Mouse (Mus musculus) ES-E14 (cell line): Measurements from ENCODE around the gene Fam222a. TPM values are rescaled to one million over a fixed set of nuclear protein-coding genes. Genes with fewer than 3 reads are reported as not detected.
A peak's percentile ranks its signal among the peaks of the same experiment; 100 is the strongest.

Source experiments
- DNase-seq: peaks from one replicate; pipeline ENCODE4 v3.0.0-alpha.2; 2013; ENCODE audit warnings: low read depth, low spot score
- H3K27ac ChIP-seq: 2 replicates; pipeline ENCODE4 v1.5.1; 2012; ENCODE audit warnings: low read depth, mild to moderate bottlenecking, low read length, moderate library complexity, mixed read lengths; ENCODE audit not compliant: poor library complexity, insufficient read depth, severe bottlenecking
- H3K36me3 ChIP-seq: 2 replicates; pipeline ENCODE4 v1.6.1; 2012; ENCODE audit warnings: mild to moderate bottlenecking, low read length, moderate library complexity, mixed read lengths; ENCODE audit not compliant: control insufficient read depth, poor library complexity, insufficient read depth, severe bottlenecking
- H3K4me1 ChIP-seq, 2 experiments: fragments of 150-350 bp in 1 of 2; sonication (generic) in 1 of 2; 2 replicates each; pipeline ENCODE4 v1.6.1; 2012; ENCODE audit warnings: low read length in 2 of 2, mild to moderate bottlenecking in 1 of 2, mixed read lengths in 1 of 2; ENCODE audit not compliant: control insufficient read depth in 2 of 2, insufficient read depth in 2 of 2, poor library complexity in 1 of 2
- H3K4me3 ChIP-seq, 2 experiments: fragments of 150-350 bp in 1 of 2; sonication (generic) in 1 of 2; 2 replicates each; pipeline ENCODE4 v1.5.1; 2012; ENCODE audit warnings: low read length in 2 of 2, low read depth in 1 of 2, mild to moderate bottlenecking in 1 of 2, mixed read lengths in 1 of 2; ENCODE audit not compliant: insufficient read depth in 1 of 2, poor library complexity in 1 of 2, severe bottlenecking in 1 of 2
- H3K9ac ChIP-seq: 2 replicates; pipeline ENCODE4 v1.6.1; 2012; ENCODE audit warnings: low read depth, mild to moderate bottlenecking, low read length, mixed read lengths; ENCODE audit not compliant: poor library complexity, insufficient read depth, severe bottlenecking
- H3K9me3 ChIP-seq: fragments of 150-350 bp; sonication (generic); 2 replicates; pipeline ENCODE4 v1.6.1; 2012; ENCODE audit warnings: low read depth, mild to moderate bottlenecking, low read length; ENCODE audit not compliant: control insufficient read depth, insufficient read depth
- CHD2 ChIP-seq: IDR thresholded peaks from 2 replicates; pipeline ENCODE4 v1.6.1; 2014; ENCODE audit warnings: mild to moderate bottlenecking, low read depth, low read length, inconsistent platforms
- HCFC1 ChIP-seq: IDR thresholded peaks from 2 replicates; pipeline ENCODE4 v1.6.1; 2012; ENCODE audit warnings: low read length, inconsistent platforms, borderline replicate concordance; ENCODE audit not compliant: insufficient read depth
- MAFK ChIP-seq: IDR thresholded peaks from 2 replicates; pipeline ENCODE4 v1.6.1; 2014; ENCODE audit warnings: mild to moderate bottlenecking, low read depth, low read length, inconsistent platforms; ENCODE audit not compliant: insufficient read depth
- ZC3H11A ChIP-seq: IDR thresholded peaks from 2 replicates; pipeline ENCODE4 v1.6.1; 2012; ENCODE audit warnings: low read depth, mild to moderate bottlenecking, inconsistent platforms, low read length, borderline replicate concordance
- ZNF384 ChIP-seq: IDR thresholded peaks from 2 replicates; pipeline ENCODE4 v1.6.1; 2012; ENCODE audit warnings: low read depth, low read length, inconsistent platforms
- in situ Hi-C, 2 experiments: fragments of 600-800 bp; cut with MboI; formaldehyde crosslinking; loops; one replicate each; pipeline ENCODE4 v1.15.1; 2025; ENCODE audit warnings: low sequenced_read_pairs in 2 of 2, inconsistent platforms in 1 of 2; ENCODE audit not compliant: unreplicated experiment in 2 of 2
- total RNA-seq: library from RNA; depleted of rRNA; stranded (reverse); fragments of 300-350 nt; gene quantifications from 2 replicates; pipeline ENCODE4 v1.2.3, GENCODE M21; 2012

Gene Fam222a
- total RNA-seq, 1 experiment: 1.2 TPM

- peak overlapping the region; percentile 52 for H3K4me3 ChIP-seq
- in situ Hi-C loops: no loop called here
- peaks cover 0 to 22% of the 10 kb centered on the region in 2 experiments; a peak in 2 of 4 replicates for H3K4me1 ChIP-seq
These were observed 44.3 kb downstream of the Fam222a start for GRCm38 (mm10) chr5:114611968-114612608.

DNA sequence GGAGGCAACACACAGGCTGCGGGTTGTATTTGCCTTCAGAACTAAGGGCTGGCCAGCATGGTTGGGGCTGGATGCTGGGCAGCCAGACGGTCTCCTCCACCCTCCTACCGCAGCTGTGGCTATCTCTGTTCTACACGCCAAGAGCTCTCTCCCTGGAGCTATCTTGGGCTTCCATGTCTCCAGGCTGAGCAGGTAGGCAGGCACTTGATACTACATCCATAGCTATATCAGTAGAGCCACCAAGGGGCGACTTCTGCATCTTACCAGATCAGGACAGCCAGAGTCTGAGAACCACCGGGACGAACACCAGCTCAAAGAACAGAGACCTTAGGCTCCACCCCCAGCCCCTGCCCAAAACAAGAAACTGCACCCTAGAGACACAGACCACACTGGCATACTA is 47.0 kb downstream of the Fam222a start:
- Histone ChIP-seq H3K4me3 (no peak overlapping the region), H3K4me1 (peaks cover 0 to 30% of the 10 kb centered on the region in 2 experiments; a peak in 2 of 4 replicates), H3K9ac (no peak overlapping the region), H3K27ac (no peak overlapping the region), H3K36me3 (no peaks in the 10 kb centered on the region), H3K9me3 (no peaks in the 10 kb centered on the region)
- no peak for DNase-seq
- TF ChIP-seq HCFC1 (no peak), CHD2 (no peak), ZNF384 (no peak), ZC3H11A (no peak), MAFK (no peak)
- in situ Hi-C loops: no loop called here

More at GRCm38 (mm10) chr5:114611968-114612608, 44.3 kb downstream of the Fam222a start:
- no peaks in the 10 kb centered on the region for H3K9me3 ChIP-seq
- no peaks in the 10 kb centered on the region for H3K36me3 ChIP-seq
- H3K9ac ChIP-seq: 0 out of 2 replicates have a peak overlapping the region, but pooled peaks have one; percentile 27
- DNase-seq: peak; percentile 66
- TF ChIP-seq ZC3H11A (no peak), ZNF384 (no peak), MAFK (no peak), CHD2 (no peak), HCFC1 (no peak)
- no peak overlapping the region for H3K27ac ChIP-seq

- no peaks in the 10 kb centered on the region for H3K36me3 ChIP-seq
- TF ChIP-seq HCFC1 (no peak), MAFK (no peak), ZNF384 (no peak), CHD2 (no peak), ZC3H11A (no peak)
These were observed 48.7 kb downstream of the Fam222a start for GRCm38 (mm10) chr5:114616336-114617061.

DNA sequence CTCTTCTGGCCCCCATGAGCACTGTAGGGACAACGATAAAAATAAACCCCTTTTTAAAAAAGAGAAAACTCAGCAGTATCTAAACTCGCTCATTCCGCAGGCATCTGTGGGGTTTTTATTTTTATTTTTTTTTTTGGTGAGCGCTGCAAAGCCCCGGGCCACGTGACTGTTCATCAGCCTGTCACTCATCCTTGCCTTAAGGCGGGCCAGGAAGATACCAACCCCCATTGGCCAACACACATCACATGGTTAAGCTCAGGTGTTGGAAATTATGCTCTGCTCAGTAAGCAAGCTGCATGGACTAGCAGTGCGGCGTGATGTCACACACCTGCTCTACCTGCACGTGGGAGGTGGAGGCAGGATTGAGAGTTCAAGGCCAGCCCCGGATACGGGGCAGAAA is 50.0 kb downstream of the Fam222a start:
- in situ Hi-C loops: no loop called here
- Histone ChIP-seq H3K36me3 (no peaks in the 10 kb centered on the region), H3K27ac (no peak overlapping the region), H3K9me3 (no peaks in the 10 kb centered on the region), H3K9ac (no peak overlapping the region), H3K4me3 (no peak overlapping the region), H3K4me1 (peaks cover 0 to 14% of the 10 kb centered on the region in 2 experiments; a peak in 2 of 4 replicates)
- no peak for DNase-seq
- TF ChIP-seq ZC3H11A (no peak), ZNF384 (0 out of 2 replicates have a peak, but pooled peaks have one; percentile 28), CHD2 (no peak), HCFC1 (no peak)

More at GRCm38 (mm10) chr5:114616336-114617061, 48.7 kb downstream of the Fam222a start:
- Histone ChIP-seq H3K27ac (no peak overlapping the region), H3K9ac (no peak overlapping the region), H3K4me1 (peaks cover 0 to 19% of the 10 kb centered on the region in 2 experiments; a peak in 2 of 4 replicates), H3K9me3 (no peaks in the 10 kb centered on the region), H3K4me3 (no peak overlapping the region)
- in situ Hi-C loops: no loop called here
- DNase-seq: no peak
